Mouse (Mus musculus): ENCODE measurements around the gene Chid1. TPM values are rescaled to one million over a fixed set of nuclear protein-coding genes. Genes with fewer than 3 reads are reported as not detected.
A peak's percentile ranks its signal among the peaks of the same experiment; 100 is the strongest.

Gene Chid1
- polyA plus RNA-seq, 1 experiment, result 30.7 TPM

DNA sequence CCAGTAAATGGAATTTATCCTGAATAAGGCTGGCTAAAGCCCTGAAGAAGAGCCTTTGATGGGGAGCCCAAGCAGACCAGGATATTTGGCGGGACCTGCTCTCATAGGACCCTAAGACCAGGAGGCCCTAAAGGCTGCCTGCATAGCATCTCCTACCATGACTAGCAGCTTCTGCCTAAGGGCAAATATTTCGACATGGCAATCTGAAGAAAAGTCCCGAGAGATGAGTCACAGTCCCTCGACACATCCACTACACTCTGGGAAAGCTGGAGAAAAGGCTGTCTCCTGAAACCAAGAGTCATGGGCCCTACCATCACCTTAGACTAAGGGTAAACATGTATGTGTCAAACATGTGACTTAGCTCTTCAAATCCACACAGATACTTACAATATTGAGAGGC is 15.4 kb downstream of the Chid1 start:
- TF ChIP-seq CTCF (IDR thresholded peaks at IDR 0.05; ENCODE audit: extremely low read depth, insufficient read length, insufficient replicate concordance, low read depth, low read length), result no peak
- TF ChIP-seq POLR2A (IDR thresholded peaks at IDR 0.05; ENCODE audit: low read depth, low read length), result no peak
- no peak overlapping the region for H3K27ac ChIP-seq (ENCODE audit: insufficient read depth, low read depth, low read length)
- H3K36me3 ChIP-seq (ENCODE audit: control insufficient read depth, insufficient read depth, low read length), result peaks cover 35% of the 10 kb centered on the region
- H3K27me3 ChIP-seq (ENCODE audit: control insufficient read depth, insufficient read depth, low read length), result no peaks in the 10 kb centered on the region
- WGBS, result 82% methylated on average over 4 of the region's 4 CpGs
- no peaks in the 10 kb centered on the region for H3K4me1 ChIP-seq (ENCODE audit: control insufficient read depth, insufficient read depth, insufficient read length, low read length)
- H3K4me3 ChIP-seq (ENCODE audit: low read depth, low read length), result no peak overlapping the region

- WGBS, result 73% methylated on average over 4 of the region's 4 CpGs
- TF ChIP-seq POLR2A (IDR thresholded peaks at IDR 0.05; ENCODE audit: low read depth, low read length) (no peak), CTCF (IDR thresholded peaks at IDR 0.05; ENCODE audit: extremely low read depth, insufficient read length, insufficient replicate concordance, low read depth, low read length) (no peak)
These were observed 16.6 kb downstream of the Chid1 start for GRCm38 (mm10) chr7:141523007-141523406.

DNA sequence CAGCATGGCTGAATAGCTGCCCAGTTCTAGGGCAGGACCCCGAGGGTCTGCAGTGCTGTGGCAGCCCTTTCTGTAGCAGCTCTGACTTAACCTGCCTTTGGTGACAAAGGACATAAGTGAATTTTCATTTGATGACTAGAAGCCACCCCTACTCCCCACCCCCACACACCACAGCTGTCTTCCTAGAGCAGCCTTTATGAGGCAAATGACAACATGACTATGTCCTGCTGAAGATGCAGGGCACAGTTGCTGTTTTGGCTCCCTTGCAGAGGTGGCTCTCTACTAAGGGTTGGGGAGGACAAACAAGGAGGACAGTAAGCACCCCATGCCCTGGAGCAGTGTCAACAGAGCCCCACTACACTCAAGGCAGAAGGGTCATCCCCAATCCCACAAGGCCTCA is 19.9 kb downstream of the Chid1 start:
- Histone ChIP-seq H3K4me3 (ENCODE audit: low read depth, low read length) (no peak overlapping the region), H3K27me3 (ENCODE audit: control insufficient read depth, insufficient read depth, low read length) (no peaks in the 10 kb centered on the region), H3K4me1 (ENCODE audit: control insufficient read depth, insufficient read depth, insufficient read length, low read length) (peaks cover 10% of the 10 kb centered on the region; the same call in 1 of the 2 replicates), H3K27ac (ENCODE audit: insufficient read depth, low read depth, low read length) (no peak overlapping the region), H3K36me3 (ENCODE audit: control insufficient read depth, insufficient read depth, low read length) (peaks cover 7% of the 10 kb centered on the region)
- TF ChIP-seq POLR2A (IDR thresholded peaks at IDR 0.05; ENCODE audit: low read depth, low read length), result no peak
- no peak for TF ChIP-seq CTCF (IDR thresholded peaks at IDR 0.05; ENCODE audit: extremely low read depth, insufficient read length, insufficient replicate concordance, low read depth, low read length)
- 77% methylated on average over 1 of the region's 1 CpGs for WGBS

More at GRCm38 (mm10) chr7:141523007-141523406, 16.6 kb downstream of the Chid1 start:
- H3K4me1 ChIP-seq (ENCODE audit: control insufficient read depth, insufficient read depth, insufficient read length, low read length), result peaks cover 2% of the 10 kb centered on the region; the same call in 1 of the 2 replicates
- H3K4me3 ChIP-seq (ENCODE audit: low read depth, low read length), result no peak overlapping the region
- peaks cover 24% of the 10 kb centered on the region for H3K36me3 ChIP-seq (ENCODE audit: control insufficient read depth, insufficient read depth, low read length)
- H3K27ac ChIP-seq (ENCODE audit: insufficient read depth, low read depth, low read length), result no peak overlapping the region
- no peaks in the 10 kb centered on the region for H3K27me3 ChIP-seq (ENCODE audit: control insufficient read depth, insufficient read depth, low read length)

GRCm38 (mm10) chr7:141518926-141519325 is 20.7 kb downstream of the Chid1 start:
- Histone ChIP-seq H3K4me3 (ENCODE audit: low read depth, low read length) (no peak overlapping the region), H3K4me1 (ENCODE audit: control insufficient read depth, insufficient read depth, insufficient read length, low read length) (peaks cover 10% of the 10 kb centered on the region; the same call in 1 of the 2 replicates), H3K27me3 (ENCODE audit: control insufficient read depth, insufficient read depth, low read length) (no peaks in the 10 kb centered on the region), H3K27ac (ENCODE audit: insufficient read depth, low read depth, low read length) (no peak overlapping the region), H3K36me3 (ENCODE audit: control insufficient read depth, insufficient read depth, low read length) (peaks cover 9% of the 10 kb centered on the region)
- TF ChIP-seq POLR2A (IDR thresholded peaks at IDR 0.05; ENCODE audit: low read depth, low read length) (no peak), CTCF (IDR thresholded peaks at IDR 0.05; ENCODE audit: extremely low read depth, insufficient read length, insufficient replicate concordance, low read depth, low read length) (no peak)
- WGBS, result 86% methylated on average over 3 of the region's 3 CpGs

- Histone ChIP-seq H3K36me3 (ENCODE audit: control insufficient read depth, insufficient read depth, low read length) (peaks cover 14% of the 10 kb centered on the region), H3K27me3 (ENCODE audit: control insufficient read depth, insufficient read depth, low read length) (no peaks in the 10 kb centered on the region), H3K27ac (ENCODE audit: insufficient read depth, low read depth, low read length) (peak overlapping the region; percentile 55; the same call in 1 of the 2 replicates), H3K4me1 (ENCODE audit: control insufficient read depth, insufficient read depth, insufficient read length, low read length) (peaks cover 10% of the 10 kb centered on the region; the same call in 1 of the 2 replicates), H3K4me3 (ENCODE audit: low read depth, low read length) (no peak overlapping the region)
- no peak for TF ChIP-seq CTCF (IDR thresholded peaks at IDR 0.05; ENCODE audit: extremely low read depth, insufficient read length, insufficient replicate concordance, low read depth, low read length)
- TF ChIP-seq POLR2A (IDR thresholded peaks at IDR 0.05; ENCODE audit: low read depth, low read length), result no peak
- 93% methylated on average over 5 of the region's 5 CpGs for WGBS
These were observed 21.4 kb downstream of the Chid1 start for GRCm38 (mm10) chr7:141518296-141518695.

DNA sequence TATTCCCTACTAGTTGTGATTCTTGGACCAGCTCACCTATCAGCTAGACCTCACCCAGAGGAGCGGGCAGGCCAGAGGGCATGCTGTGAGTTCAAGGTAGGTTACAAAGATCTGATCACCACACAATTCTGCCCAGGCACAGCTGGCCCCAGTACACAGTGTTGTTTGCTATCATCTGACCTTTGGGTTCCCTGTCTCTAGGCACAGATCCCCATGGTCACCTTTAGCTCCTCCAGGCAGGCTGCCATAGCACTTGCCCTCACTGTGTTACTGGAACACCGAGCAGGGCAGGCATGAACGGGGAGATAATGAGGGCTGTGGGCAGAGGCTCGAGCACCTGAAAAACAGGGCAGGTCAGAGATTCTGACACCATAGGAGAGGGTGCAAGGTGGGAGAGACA is 22.0 kb downstream of the Chid1 start:
- no peak for TF ChIP-seq CTCF (IDR thresholded peaks at IDR 0.05; ENCODE audit: extremely low read depth, insufficient read length, insufficient replicate concordance, low read depth, low read length)
- Histone ChIP-seq H3K27ac (ENCODE audit: insufficient read depth, low read depth, low read length) (peak overlapping the region; percentile 67), H3K4me1 (ENCODE audit: control insufficient read depth, insufficient read depth, insufficient read length, low read length) (peaks cover 10% of the 10 kb centered on the region; the same call in 1 of the 2 replicates), H3K27me3 (ENCODE audit: control insufficient read depth, insufficient read depth, low read length) (no peaks in the 10 kb centered on the region), H3K4me3 (ENCODE audit: low read depth, low read length) (no peak overlapping the region), H3K36me3 (ENCODE audit: control insufficient read depth, insufficient read depth, low read length) (peaks cover 14% of the 10 kb centered on the region)
- WGBS, result 44% methylated on average over 4 of the region's 4 CpGs

DNA sequence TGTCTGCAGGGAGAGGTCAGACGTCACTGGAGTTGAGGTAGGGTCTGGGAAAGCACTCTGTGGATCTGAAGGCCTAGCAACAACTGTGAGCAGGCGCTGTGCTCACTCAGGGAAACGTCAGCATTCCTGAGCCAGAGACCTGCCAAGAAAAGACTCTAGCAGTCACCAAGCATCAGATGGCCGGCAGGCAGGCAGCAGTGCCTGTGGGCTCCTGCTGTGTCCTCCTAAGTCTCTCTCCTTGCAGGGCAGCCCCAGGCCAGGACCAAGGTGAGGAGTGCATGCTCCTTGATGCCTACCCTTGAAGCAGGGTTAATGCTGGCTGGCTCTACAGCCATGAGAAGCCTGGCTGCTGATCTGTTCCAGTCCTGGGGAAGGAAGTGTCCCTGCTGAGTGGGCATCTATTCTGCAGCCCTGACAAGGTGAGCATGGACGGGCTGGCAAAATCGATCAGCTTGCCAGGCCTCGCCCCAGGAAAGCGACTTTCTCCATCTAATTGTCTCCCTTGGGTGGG is 28.9 kb downstream of the Chid1 start:
- WGBS, result 89% methylated on average over 8 of the region's 8 CpGs
- H3K27ac ChIP-seq (ENCODE audit: insufficient read depth, low read depth, low read length), result no peak overlapping the region
- TF ChIP-seq POLR2A (IDR thresholded peaks at IDR 0.05; ENCODE audit: low read depth, low read length) (no peak), CTCF (IDR thresholded peaks at IDR 0.05; ENCODE audit: extremely low read depth, insufficient read length, insufficient replicate concordance, low read depth, low read length) (no peak)
- H3K27me3 ChIP-seq (ENCODE audit: control insufficient read depth, insufficient read depth, low read length), result no peaks in the 10 kb centered on the region
- peaks cover 15% of the 10 kb centered on the region for H3K36me3 ChIP-seq (ENCODE audit: control insufficient read depth, insufficient read depth, low read length)
- no peak overlapping the region for H3K4me3 ChIP-seq (ENCODE audit: low read depth, low read length)
- no peaks in the 10 kb centered on the region for H3K4me1 ChIP-seq (ENCODE audit: control insufficient read depth, insufficient read depth, insufficient read length, low read length)
